Mouse (Mus musculus) skeletal muscle tissue, adult 2 months (tissue): Measurements from ENCODE around the gene Hectd1.
A peak's percentile ranks its signal among the peaks of the same experiment; 100 is the strongest.

Source experiments
- DNase-seq: peaks from one replicate; pipeline ENCODE4 v3.0.0-alpha.2; 2012; ENCODE audit warnings: low read depth, low spot score

The Hectd1 gene

DNA sequence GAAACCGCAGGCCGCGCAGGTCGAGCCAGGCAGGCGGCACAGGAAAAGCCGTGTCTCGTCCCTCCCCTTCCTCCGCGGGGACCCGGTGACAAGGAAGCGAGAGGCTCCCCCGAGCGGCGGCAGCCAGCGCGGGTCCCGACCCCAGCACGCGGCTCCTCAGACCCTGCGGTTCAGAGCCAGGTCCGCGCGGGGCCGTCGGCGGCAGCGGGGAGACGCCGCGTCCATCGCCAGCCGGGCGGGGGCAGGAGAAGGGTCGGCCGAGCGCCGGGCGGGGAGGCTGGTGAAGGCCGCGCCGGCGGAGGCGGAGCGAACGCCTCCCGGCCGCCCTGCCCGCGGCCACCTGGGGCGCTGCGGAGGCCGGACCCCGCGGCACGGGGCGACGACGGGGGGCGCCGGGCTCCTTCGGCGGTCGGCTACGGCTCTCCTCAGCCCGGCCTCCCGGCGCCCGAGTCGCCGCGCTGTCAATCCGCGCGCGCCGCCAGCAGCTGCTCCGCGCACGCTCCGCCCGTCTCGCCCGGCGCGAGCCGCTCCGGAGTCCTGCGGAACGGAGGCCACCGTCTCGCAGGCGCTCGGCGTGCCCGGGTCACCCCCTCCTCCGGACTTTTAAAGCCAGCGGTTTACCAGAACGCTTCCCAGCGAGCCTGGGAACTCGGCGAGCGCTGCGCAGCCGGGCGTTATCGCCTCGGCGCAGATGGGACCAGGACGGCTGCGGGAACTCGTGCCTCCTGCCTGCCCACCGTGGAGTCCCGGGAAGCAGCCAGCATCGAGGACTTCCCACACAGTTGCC, at the start of gene Hectd1:
Gene Hectd1, minus strand, starts transcription at position 247 of the 787 bp plus-strand sequence.
- DNase-seq = peak; percentile 75

DNA sequence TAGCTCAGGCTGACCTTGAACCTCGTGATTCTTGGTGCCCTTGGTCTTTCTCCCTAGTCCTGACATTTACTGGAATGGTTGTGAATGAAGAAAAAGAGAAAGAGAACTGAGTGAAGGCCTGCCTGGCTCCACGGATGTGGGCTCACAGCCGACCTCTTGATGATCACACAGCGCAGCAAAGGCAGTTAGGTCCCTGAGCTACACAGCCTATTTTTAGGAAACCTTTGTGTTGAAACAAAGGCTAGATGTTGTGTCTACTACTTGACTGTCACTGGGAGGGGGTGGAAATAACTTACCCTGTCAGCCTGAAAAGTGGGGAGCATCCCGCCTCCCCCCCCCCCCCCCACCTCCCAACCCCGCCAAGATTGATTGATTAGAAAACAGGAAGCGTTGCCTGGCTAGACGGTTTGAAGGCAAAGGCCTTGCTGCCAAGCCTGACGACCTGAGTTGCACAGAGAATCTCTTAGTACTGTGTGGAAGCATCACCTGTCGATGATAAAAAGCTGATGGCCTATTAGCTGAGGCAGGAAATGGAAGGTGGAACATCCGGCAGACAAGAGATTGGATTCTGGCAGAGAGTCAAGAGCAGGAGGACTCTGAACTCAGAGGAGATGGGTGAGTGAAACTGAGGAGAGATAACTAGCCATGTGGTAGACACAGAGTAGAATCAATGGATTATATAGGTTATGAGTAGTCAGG, 42.3 kb upstream of the Hectd1 start:
- DNase-seq = no peak

DNA sequence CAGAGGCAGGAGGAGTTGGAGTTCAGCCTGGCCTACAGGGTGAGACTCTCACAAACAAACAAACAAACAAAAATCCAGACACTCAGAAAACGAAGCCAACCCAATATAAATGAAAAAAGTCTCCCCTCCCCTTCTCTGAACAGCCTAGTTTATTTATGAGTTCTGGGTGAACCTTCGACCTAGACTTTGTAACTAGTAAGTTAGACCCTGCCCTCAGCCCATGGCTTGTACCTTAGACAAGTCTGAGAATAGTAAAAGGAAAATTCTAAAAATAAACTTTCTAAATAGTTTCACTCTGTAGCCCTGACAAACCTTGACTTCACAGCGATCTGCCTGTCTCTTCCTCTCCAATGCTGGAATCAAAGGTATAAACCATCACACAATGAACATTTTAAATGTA, 40.2 kb upstream of the Hectd1 start:
- DNase-seq = no peak

DNA sequence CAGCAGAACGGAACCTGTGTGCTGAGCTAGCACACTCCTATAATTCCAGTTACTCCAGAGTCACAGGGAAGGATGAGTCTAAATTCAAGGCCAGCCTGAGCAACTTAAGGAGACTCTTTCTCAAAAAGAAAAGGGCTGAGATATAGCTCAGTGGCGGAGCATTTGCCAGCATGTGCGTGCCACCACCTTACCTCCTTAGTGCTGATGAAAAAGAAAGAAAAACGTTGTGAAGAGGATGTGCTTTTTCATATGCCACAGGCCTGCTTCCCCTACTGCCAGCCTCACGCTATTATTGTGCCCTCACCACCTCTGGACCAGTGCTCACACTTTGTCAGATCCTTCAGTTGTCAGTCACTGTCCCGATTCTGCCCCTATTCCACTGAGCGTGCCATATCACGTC, 37.7 kb upstream of the Hectd1 start:
- DNase-seq = no peak

DNA sequence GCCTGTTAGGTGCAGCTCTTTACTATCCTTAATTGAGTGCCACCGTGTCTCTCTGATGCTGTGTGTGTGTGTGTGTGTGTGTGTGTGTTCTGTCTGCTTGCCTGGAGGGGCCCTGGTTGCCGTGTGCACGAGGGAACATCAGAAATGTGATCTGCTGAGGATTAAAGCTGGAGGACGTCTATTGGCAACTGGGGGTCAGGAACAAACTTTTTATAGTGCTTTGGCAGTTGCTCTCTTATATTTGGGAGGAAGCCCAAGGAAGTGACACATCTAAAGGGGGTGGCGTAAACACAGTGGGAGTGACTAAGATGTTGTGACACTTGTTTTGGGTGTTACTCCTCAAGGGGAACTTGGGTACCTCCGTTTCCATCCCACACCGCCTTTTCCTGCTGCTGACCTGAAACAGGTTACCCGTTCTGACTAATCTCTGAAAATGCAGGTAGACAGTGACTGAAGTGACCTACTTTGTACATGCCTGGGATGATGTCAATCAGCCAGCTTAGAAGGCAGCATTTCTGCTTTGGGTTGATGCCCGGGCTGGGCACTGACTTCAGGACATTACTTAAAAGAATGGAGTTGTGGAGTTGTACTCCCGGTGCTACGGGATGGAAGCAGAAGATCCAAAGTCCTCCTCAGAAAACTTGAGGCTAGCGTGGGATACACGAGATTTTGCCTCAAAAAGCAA, 37.0 kb upstream of the Hectd1 start:
- peak; percentile 95 for DNase-seq

DNA sequence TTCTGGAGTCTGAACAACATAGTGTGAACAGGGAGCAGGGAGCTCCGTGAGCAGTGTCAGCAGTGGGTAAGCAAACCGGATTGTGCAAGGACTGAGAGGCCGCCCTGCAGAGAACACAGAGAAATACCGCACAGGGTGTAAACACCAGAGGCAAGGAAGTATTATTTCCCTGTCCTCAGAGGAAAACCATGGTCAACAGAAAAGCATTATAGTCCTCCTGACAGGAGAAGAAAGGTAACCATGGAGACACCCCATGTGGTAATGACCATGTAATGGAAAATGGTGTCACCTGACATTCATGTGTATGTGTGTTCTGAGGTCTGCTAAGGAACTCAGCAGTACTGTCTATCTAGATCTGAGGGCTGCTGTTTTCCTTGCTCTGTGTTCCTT, 36.4 kb upstream of the Hectd1 start:
- DNase-seq = peak; percentile 82

DNA sequence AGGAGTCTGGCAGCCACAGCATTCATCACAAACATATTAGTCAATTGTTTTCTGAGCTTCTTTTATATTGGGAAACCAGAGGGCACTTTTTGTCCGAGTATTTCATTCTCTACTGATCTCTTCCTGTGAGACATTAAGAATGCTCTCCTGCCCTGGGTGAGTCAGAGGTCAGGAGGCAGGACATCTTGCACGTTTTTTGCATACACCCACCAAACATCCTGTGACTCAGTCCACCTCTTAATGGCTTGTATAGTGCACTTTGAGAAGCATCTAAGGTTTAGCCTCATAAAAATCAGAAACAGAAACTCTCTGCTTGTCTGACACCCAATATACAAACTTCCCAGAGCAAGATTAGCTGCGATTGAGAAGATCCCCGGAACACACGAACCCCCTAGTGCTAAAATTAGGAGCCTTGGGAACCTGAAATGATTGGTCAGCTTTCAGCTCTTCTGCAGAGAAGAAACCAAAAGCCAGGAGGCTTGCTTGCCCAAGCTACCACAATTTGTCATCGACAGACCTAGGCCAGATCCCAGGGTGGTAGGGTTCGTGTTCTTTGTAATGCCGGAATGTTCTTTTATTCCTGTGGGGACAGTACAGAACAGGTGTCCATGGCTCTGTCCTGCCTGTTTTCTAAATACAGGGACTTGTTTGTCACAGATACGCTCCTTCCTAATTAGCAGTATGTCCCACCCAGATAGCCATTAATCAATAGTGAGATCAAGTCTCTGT, 35.9 kb upstream of the Hectd1 start:
- DNase-seq = peak; percentile 61

DNA sequence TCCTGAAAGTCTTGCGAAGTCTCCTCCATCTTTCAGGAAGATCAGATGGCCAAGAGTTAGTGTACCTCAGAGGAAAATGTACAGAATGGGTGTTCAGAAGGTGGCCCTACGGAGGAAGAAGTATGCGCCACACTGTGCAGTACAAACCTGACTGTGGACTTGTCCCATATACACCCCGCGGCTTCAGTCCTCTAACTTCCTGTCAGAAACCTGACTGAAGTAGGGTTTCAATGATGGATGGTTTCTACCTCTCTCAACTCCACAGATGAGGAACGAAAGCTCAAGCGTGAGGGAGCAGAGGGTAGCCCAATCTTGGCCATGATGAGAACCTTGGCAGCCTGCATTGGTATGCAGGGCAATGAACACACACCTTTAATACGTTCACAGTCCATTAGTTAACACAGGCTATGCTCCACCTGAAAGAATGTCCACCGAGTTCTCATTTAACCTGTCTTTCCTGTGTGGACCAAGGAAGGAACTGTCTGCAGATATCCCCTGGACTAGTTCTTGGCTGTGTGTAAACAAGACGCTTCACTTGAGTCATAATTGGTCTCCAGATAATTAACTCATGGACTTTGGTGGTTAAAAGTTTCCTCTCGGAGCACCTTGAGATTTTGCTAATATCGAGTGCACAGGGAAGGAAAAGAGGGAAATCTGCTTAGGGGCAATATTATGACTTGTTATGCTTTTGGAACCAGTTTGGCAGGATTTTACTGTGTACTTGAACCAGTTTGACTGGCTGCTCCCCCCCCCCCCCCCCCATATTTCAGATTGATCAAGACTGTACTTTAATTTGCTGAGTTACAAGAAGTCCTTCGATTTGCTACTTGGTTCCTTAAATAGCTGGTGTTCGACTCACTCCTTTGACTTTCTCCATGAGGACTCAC, 34.0 kb upstream of the Hectd1 start:
- no peak for DNase-seq

DNA sequence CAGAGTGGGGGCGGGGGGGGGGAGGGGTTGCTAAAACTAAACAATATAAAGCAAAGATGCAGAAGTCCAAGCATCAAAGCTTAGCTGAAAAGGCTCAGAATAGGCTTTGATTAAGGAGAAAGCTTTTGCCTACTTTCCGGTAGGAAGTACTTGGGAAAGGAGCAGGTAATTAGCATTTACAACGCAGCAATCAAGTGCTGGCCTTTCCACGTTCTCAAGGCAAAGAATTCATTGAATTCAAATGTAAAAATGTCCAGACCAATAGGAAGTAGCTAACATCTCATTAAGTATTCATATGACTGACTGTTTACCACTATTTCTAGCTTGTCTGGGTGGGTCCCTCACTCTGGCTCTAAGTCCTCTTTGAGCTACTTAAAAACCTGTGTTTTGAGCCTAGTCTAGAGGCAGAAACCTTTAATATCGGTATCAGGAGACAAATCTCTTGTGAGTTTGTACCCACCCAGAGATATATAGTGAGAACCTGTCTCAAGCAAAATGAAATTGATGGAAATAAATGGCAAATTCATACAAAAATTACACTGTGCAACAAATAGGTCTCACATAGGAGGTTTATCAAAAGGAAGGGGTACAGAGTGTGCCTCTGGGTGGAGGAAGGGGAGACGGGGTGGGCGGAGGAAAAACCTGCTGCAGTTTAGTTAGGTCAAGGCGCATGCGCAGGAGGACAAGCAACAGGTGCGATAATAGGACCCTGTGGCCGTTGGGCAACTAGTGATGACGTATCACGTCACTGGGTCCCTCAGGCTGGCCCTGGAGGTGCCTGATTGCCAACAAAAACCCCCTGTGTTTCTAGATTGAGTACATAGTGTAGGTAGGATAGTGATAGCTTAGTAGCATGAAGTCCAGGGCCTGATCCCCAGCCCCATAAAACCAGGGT, 29.0 kb upstream of the Hectd1 start:
- DNase-seq = no peak

DNA sequence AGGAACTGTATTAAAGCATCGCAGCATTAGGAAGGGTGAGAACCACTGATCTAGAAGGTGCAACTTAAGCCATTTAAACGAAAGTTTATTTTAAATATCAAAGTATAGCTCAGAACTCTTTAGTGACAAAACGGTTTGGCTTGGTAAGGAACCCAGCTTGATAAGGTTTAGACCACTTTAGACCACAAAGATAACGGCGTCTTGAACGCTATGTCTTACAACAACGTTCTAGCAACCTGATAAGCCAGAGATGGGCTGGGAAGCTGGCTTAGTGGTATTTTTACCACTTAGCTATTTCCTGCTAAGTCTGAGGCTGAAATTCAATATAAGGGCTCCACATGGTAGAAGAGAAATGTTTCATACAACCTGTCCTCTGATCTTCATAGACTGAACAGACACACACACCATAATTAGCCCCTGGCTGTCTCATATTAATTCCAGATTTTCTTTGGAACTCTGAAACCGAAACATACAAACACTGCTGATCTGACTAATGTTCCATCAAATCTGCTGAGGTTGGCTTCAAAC, 27.5 kb upstream of the Hectd1 start:
- no peak for DNase-seq

DNA sequence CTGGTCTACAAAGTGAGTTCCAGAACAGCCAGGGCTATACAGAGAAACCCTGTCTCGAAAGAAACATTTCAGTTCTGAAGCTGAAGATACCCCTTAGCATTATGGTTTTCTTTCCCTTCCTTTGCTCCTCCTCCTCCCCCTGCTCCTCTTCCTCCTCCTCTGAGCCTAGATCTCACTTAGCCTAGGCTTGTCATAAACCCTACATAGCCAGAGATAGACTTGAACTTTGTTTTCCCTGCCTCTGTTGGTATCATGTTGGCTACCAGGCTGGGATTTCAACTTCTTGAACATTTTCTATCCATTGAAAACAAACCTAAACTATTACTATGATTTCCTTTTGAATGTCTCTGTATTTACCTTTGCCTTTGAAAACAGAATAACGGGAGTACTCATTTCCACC, 26.5 kb upstream of the Hectd1 start:
- DNase-seq = no peak

DNA sequence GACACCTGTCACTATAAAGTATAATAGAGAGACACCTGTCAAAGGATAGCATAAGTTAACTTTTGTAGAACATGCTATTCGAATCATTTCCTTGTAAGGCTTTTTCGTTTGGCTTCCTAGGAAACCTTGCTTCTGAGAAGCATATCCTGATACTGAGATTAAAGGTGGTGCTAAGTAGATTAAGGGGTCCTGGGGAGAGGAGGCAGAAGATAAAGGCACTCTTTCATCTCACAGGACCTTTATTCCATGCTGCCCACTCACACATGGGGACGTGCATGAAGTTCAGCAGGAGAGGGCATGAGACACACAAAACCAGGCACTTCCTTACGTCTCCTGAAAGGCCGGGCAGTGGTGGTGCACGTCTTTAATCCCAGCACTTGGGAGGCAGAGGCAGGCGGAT, 26.1 kb upstream of the Hectd1 start:
- DNase-seq = no peak

DNA sequence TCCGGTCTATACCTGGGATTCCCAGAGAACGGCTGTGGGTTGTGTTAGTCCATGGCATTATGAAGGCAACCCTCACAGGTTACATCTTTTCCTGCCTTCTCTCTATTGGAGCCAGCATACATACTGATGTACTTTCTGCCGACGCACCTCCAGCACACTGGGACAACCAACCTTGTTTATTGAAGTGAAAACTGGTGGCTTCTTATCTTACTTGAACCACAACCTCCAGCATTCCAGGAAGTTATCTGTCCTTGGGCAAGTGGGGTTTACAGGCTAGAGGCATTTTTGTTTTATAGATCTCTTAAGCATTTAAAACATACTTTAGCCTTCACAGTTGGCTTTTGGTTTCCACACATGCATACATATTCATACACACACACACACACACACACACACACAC, 22.3 kb upstream of the Hectd1 start:
- no peak for DNase-seq

DNA sequence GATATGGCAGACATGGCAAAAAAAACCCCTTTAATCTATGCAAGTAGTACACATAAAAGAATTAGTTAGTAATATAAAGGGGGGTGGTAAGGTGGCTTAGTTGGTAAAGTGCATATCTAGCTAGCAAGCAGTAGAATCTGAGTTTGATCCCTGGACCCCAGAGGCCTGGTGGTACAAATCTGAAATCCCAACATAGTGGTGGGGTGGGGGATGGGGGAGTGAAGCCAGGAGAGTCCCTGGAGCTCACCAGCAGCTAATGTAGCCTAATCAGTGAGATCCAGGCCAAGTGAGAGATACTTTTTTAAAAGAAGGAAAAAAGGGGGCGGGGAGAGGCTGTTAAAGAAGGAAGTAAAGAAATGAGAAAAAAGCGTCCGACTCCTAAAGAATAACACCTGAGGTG, 21.8 kb upstream of the Hectd1 start:
- DNase-seq = no peak

DNA sequence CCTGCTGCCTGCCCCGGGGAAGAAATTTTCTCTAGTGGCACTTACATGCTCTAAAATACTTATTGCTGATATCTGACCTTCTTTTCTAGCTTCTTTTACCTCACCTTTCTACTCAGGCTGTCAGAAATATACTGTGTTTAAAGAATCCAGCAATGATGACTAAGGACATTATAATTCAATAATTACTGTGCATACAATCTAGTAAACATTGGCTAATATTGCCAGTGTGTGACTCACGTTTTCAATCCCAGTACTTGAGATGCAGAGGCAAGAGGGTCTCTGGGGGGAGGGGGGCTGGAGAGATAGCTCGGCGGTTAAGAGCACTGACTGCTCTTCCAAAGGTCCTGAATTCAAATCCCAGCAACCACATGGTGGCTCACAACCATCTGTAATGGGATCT, 21.0 kb upstream of the Hectd1 start:
- DNase-seq = no peak

DNA sequence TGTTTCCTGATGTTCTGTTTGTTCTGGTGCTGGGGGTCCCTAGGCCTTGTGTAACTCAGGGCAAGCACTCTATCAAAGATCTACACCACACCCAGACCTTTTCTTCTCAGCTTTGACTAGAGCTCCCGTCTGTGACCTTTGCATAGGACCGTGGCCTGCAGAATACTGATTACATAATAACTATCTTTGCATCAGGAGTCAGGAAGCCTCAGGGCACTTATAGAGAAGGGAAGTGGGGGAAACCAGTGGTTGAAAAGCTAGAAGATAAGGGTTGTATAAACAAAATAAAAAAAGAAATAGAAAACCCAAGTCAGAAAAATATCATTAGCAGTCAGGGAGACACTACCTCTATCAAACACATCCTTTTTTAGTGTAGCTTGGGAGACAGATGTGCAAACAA, 20.6 kb upstream of the Hectd1 start:
- no peak for DNase-seq

DNA sequence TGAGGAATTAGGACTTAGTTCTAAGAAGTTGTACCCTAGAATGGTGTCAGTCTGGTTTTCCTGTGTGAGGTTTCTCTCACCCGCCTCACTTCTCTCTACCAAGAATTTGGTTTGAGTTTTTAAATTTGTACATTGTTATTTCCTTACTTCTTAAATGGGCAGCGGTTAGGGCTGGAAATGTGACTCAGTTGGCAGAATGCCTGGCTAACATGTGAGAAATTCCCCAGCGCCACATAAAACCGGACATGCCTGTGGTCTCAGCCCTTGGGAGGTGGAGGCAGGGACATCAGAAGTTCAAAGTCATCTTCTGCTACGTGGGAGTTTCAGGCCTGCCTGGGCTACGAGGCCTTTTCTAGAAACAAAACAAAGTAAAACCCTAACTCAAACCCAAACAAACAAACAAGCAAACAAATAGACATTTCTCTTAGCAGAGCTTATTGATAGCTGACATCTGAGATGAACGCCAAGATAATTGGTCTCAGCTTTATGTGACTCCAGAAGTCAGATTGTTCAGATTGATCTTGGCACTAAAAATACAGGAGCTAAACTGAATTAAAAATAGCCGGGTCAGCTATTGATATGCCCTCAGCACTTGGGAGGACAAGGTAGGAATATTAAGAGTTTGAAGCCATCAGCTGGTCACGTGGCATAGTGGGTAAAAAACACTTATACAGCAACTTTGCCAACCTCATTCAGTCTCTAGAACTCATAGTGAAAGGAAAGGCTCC, 18.8 kb upstream of the Hectd1 start:
- peak; percentile 65 for DNase-seq

DNA sequence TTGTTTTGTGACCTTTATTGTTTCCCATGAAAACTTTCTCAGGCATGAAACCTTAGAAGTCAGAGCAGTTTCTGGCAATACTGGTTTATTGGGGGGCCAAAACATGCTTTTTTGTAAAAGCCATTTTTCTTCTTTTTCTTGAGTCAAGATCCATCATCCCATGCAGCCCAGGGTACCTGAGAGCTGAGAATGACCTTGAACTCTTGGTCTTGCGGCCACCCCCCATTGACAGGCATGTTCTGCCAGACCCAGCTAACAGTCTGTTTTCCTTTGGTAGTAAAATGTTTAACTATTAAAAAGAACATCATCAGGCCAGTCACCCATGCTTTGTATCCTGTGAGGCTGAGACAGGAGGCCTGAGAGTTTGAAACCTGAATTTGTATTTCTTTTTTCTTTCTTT, 15.9 kb upstream of the Hectd1 start:
- DNase-seq = no peak

DNA sequence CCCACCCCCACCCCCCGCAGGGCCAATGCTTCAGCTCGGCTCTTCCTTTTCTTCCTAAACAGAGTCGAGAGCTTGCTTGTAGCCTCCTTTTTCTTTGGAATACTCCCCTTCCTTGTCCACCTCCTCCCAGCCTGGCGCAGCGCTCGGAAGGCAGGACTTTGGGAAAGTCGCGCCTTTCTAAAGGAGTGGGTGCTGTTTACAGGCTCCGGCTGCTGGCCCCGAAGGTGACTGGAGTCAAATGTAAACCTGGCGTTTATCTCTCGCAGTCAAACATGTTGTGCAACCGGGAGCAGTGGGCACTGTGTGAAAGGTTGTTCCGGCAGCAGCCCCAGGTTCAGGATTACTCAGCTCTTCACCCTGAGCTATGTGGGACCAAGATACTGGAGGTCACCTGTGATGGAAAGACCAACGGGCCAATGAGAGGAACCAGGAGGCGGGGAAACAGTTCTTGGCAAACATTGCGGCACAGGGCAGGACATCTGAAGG, 15.5 kb upstream of the Hectd1 start:
- peak; percentile 96 for DNase-seq
